Mouse (Mus musculus): Measurements from ENCODE around the gene Metrn.
A peak's percentile ranks its signal among the peaks of the same experiment; 100 is the strongest.

Gene Metrn

GRCm38 (mm10) chr17:25765886-25766285 is 31.1 kb downstream of the Metrn start:
- DNase-seq (ENCODE audit: low spot score), result no peak

- DNase-seq (ENCODE audit: low spot score), result no peak
Measured at GRCm38 (mm10) chr17:25762591-25762990, 34.3 kb downstream of the Metrn start.

GRCm38 (mm10) chr17:25761561-25761970 is 35.4 kb downstream of the Metrn start:
- DNase-seq (ENCODE audit: low spot score), result no peak

GRCm38 (mm10) chr17:25760148-25760547 is 36.8 kb downstream of the Metrn start:
- DNase-seq (ENCODE audit: low spot score), result no peak

- no peak for DNase-seq (ENCODE audit: low spot score)
Measured at GRCm38 (mm10) chr17:25757691-25758090, 39.2 kb downstream of the Metrn start.

GRCm38 (mm10) chr17:25756378-25757242 is 40.3 kb downstream of the Metrn start:
- DNase-seq (ENCODE audit: low spot score), result no peak

GRCm38 (mm10) chr17:25755627-25756377 is 41.1 kb downstream of the Metrn start:
- no peak for DNase-seq (ENCODE audit: low spot score)

GRCm38 (mm10) chr17:25755086-25755485 is 41.9 kb downstream of the Metrn start:
- DNase-seq (ENCODE audit: low spot score), result no peak

GRCm38 (mm10) chr17:25754241-25754640 is 42.7 kb downstream of the Metrn start, which contains the start of gene Msln:
Gene Msln, minus strand, starts transcription at chr17:25754378.
- no peak for DNase-seq (ENCODE audit: low spot score)

- peak; percentile 61 for DNase-seq (ENCODE audit: low spot score)
Measured at GRCm38 (mm10) chr17:25751446-25751845, 45.5 kb downstream of the Metrn start.

GRCm38 (mm10) chr17:25749314-25749713 is 47.6 kb downstream of the Metrn start:
- no peak for DNase-seq (ENCODE audit: low spot score)

GRCm38 (mm10) chr17:25748238-25748637 is 48.7 kb downstream of the Metrn start:
- DNase-seq (ENCODE audit: low spot score), result no peak

- no peak for DNase-seq (ENCODE audit: low spot score)
Measured at GRCm38 (mm10) chr17:25744311-25744710, 52.6 kb downstream of the Metrn start.

GRCm38 (mm10) chr17:25743831-25744230 is 53.1 kb downstream of the Metrn start:
- DNase-seq (ENCODE audit: low spot score), result no peak

Data from ovary, postnatal 36 days (tissue).